In genomic region chr4:119462858-119463755, GRCm38 (mm10) we compare ENCODE assay signal across 9 mouse cellular contexts. TPM values are rescaled to one million over a fixed set of nuclear protein-coding genes. Genes with fewer than 3 reads are reported as not detected.
DNase-seq lines count a peak whose midpoint lies in the region; ATAC-seq lines count a peak whose summit lies in the region.
"Had no signal": no experiment of that assay in that cellular context is flagged by ENCODE, and none has a peak within 500 bp of the region (broad histone marks: within the 10 kb centered on the region; RNA-seq: fewer than 3 reads in every experiment).

No protein-coding gene starts in this region.

- no peak overlapping the region for H3K9ac ChIP-seq in liver, embryonic 12.5 days
- 0 out of 2 replicates have a peak overlapping the region, but pooled peaks have one; percentile 28 for H3K9ac ChIP-seq in heart, embryonic 14.5 days (ENCODE audit: low read length)
- no peak overlapping the region for H3K9ac ChIP-seq in midbrain, embryonic 15.5 days

- no peaks in the 10 kb centered on the region for H3K9me3 ChIP-seq in liver, embryonic 12.5 days (replicated peaks)
- H3K9me3 ChIP-seq in heart, embryonic 14.5 days (ENCODE audit: control insufficient read depth, low read length): no peaks in the 10 kb centered on the region
- no peaks in the 10 kb centered on the region for H3K9me3 ChIP-seq in midbrain, embryonic 15.5 days

- DNase-seq in liver: peak; percentile 28
- peak; percentile 45 for DNase-seq in adrenal gland, postnatal 25 days
- DNase-seq in fat pad, adult 2 months (ENCODE audit: extremely low read depth, low read depth, low spot score): peak; percentile 52
- peak; percentile 83 for DNase-seq in kidney, postnatal 10 days
- peak; percentile 69 for DNase-seq in thymus, postnatal 25 days

- H3K36me3 ChIP-seq in liver, embryonic 12.5 days: no peaks in the 10 kb centered on the region
- no peaks in the 10 kb centered on the region for H3K36me3 ChIP-seq in heart, embryonic 14.5 days (ENCODE audit: control insufficient read depth, insufficient read depth, low read length)
- 0 out of 2 replicates have a peak, but pooled peaks cover 6% of the 10 kb centered on the region for H3K36me3 ChIP-seq in midbrain, embryonic 15.5 days (replicated peaks)

- H3K4me2 ChIP-seq in liver, embryonic 12.5 days: no peak overlapping the region
- peak overlapping the region; percentile 47 for H3K4me2 ChIP-seq in heart, embryonic 14.5 days (ENCODE audit: low read length)
- H3K4me2 ChIP-seq in midbrain, embryonic 15.5 days: no peak overlapping the region; the same call in 1 of the 2 replicates

- no peaks in the 10 kb centered on the region for H3K4me1 ChIP-seq in liver, embryonic 12.5 days
- H3K4me1 ChIP-seq in heart, embryonic 14.5 days (ENCODE audit: control insufficient read depth in 2 of 2, insufficient read depth in 2 of 2, low read length in 2 of 2): peaks cover 26 to 30% of the 10 kb centered on the region in 2 experiments
- H3K4me1 ChIP-seq in midbrain, embryonic 15.5 days: peaks cover 35% of the 10 kb centered on the region

- WGBS in liver, embryonic 12.5 days (ENCODE audit: insufficient replicate concordance): 50% methylated on average over 11 of the region's 11 CpGs
- WGBS in heart, embryonic 14.5 days: 19% methylated on average over 11 of the region's 11 CpGs
- 38% methylated on average over 11 of the region's 11 CpGs for WGBS in midbrain, embryonic 15.5 days

- ATAC-seq in liver, embryonic 12.5 days: no peak
- peak; percentile 65 for ATAC-seq in heart, embryonic 14.5 days (ENCODE audit: insufficient number of reproducible peaks, insufficient read depth, low FRiP score, low read depth)
- peak; percentile 73 for ATAC-seq in midbrain, embryonic 15.5 days (replicated peaks)

- H3K27me3 ChIP-seq in liver, embryonic 12.5 days (replicated peaks): no peaks in the 10 kb centered on the region
- no peaks in the 10 kb centered on the region for H3K27me3 ChIP-seq in heart, embryonic 14.5 days (ENCODE audit: control insufficient read depth, insufficient read depth, low read length)
- no peaks in the 10 kb centered on the region for H3K27me3 ChIP-seq in midbrain, embryonic 15.5 days (replicated peaks)

- no peak overlapping the region for H3K4me3 ChIP-seq in liver, embryonic 12.5 days
- H3K4me3 ChIP-seq in heart, embryonic 14.5 days (ENCODE audit: control insufficient read depth in 1 of 2, insufficient read depth in 1 of 2, low read depth in 1 of 2, low read length in 2 of 2): no peak overlapping the region
- no peak overlapping the region for H3K4me3 ChIP-seq in midbrain, embryonic 15.5 days

- H3K27ac ChIP-seq in liver, embryonic 12.5 days: no peak overlapping the region
- peak overlapping the region; percentile 68 to 80 for H3K27ac ChIP-seq in heart, embryonic 14.5 days (replicated peaks in 1 of 2; ENCODE audit: control insufficient read depth in 1 of 2, insufficient read depth in 1 of 2, low read depth in 2 of 2, low read length in 2 of 2)
- peak overlapping the region; percentile 75 for H3K27ac ChIP-seq in midbrain, embryonic 15.5 days
- H3K27ac ChIP-seq: macrophage had no signal

RNA-seq across cellular contexts. Expression of gene Rimkla, which starts 29.3 kb away (rescaled TPM):
- polyA plus RNA-seq in liver, embryonic 12.5 days (2016; fragmentation: Nextera tagmentation; extraction: Ambion mirVana): 0.04 and 0.08 TPM in 2 replicates
- 0.21 and 0.67 TPM in 2 replicates for total RNA-seq in adrenal gland, postnatal 25 days (2021)
- 5.7 TPM in 2 replicates for polyA plus RNA-seq in heart, embryonic 14.5 days (2014; fragmentation: Nextera tagmentation; extraction: Ambion mirVana)
- 25.5 and 27.6 TPM in 2 replicates for polyA plus RNA-seq in midbrain, embryonic 15.5 days (2015; fragmentation: Nextera tagmentation; extraction: Ambion mirVana)
- polyA plus RNA-seq: macrophage had no signal

RNA-seq across cellular contexts. Expression of gene Zmynd12, which starts 40.5 kb away (rescaled TPM):
- 0.16 and 0.23 TPM in 2 replicates for polyA plus RNA-seq in liver, embryonic 12.5 days (2016; fragmentation: Nextera tagmentation; extraction: Ambion mirVana)
- 2.3 and 4.5 TPM in 2 replicates for total RNA-seq in adrenal gland, postnatal 25 days (2021)
- polyA plus RNA-seq in heart, embryonic 14.5 days (2014; fragmentation: Nextera tagmentation; extraction: Ambion mirVana): 0.31 and 0.45 TPM in 2 replicates
- 0.18 and 0.63 TPM in 2 replicates for polyA plus RNA-seq in midbrain, embryonic 15.5 days (2015; fragmentation: Nextera tagmentation; extraction: Ambion mirVana)
- polyA plus RNA-seq: macrophage had no signal

RNA-seq across cellular contexts. Expression of gene Ppcs, which starts 40.9 kb away (rescaled TPM):
- 20.2 and 20.9 TPM in 2 replicates for polyA plus RNA-seq in liver, embryonic 12.5 days (2016; fragmentation: Nextera tagmentation; extraction: Ambion mirVana)
- 45.9 and 48.6 TPM in 2 replicates for total RNA-seq in adrenal gland, postnatal 25 days (2021)
- 31.5 and 35.7 TPM in 2 replicates for polyA plus RNA-seq in heart, embryonic 14.5 days (2014; fragmentation: Nextera tagmentation; extraction: Ambion mirVana)
- 20.8 and 22.2 TPM in 2 replicates for polyA plus RNA-seq in midbrain, embryonic 15.5 days (2015; fragmentation: Nextera tagmentation; extraction: Ambion mirVana)

RNA-seq across cellular contexts. Expression of gene Ccdc30, which starts 47.8 kb away (rescaled TPM):
- 1.4 and 1.9 TPM in 2 replicates for polyA plus RNA-seq in liver, embryonic 12.5 days (2016; fragmentation: Nextera tagmentation; extraction: Ambion mirVana)
- total RNA-seq in adrenal gland, postnatal 25 days (2021): 12.5 and 15.9 TPM in 2 replicates
- polyA plus RNA-seq in heart, embryonic 14.5 days (2014; fragmentation: Nextera tagmentation; extraction: Ambion mirVana): 4.0 and 4.6 TPM in 2 replicates
- 23.2 and 23.8 TPM in 2 replicates for polyA plus RNA-seq in midbrain, embryonic 15.5 days (2015; fragmentation: Nextera tagmentation; extraction: Ambion mirVana)
- polyA plus RNA-seq: macrophage had no signal

Comparison
In these comparisons a context has a peak if more than half of its experiments do, and no peak if none do; other contexts are left out.
1. DNase-seq: peak in every context shown above with its lines; median percentile 83 in kidney, postnatal 10 days; 69 in thymus, postnatal 25 days; 52 in fat pad, adult 2 months; 45 in adrenal gland, postnatal 25 days; 28 in liver.